Mouse (Mus musculus): ENCODE measurements at regions not wholly inside any gene's neighbourhood (a gene's known extent, or its start where the extent isn't known, plus 50 kb on each side); places are given as distances from the start of the nearest gene placed in this dataset.

DNA sequence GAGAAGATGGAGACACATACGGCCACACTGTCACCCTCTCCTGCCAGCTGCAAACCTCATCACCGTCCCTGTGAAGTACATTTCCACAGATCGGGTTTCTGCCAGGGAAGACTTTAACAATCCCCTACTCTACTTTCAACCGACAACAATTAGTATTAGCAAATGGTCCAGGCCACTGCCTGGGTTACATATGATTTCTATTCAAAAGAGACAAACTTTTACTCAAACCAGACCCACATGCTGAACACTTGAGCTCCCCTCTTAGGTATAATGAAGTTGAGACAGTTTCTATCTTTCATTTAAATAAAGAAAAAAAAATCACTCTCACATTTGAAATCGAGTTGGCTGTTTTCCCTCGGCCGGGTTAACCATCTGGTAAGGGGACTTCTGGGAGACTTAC, 63.4 kb upstream of the Cep162 start:
- WGBS: 78% methylated on average over 7 of the region's 7 CpGs

DNA sequence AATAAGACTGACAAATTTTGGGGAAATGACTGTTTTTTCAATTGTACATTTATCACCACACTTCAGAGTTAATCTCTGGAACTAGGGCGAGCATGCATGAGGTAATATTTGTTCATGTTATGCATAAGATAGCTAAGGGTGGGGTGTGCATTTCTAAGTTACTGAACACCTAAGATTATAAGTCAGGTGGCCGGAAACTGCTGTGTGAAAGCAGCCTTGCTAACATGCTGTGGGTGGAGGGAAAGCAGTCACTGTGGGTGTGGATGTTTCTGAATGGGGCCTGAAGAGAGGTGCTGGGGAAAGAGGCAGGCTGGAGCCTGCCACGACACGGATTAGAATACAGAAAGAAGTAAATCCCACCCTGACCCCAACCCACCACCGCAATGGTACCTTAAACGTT, 54.8 kb upstream of the Cep162 start:
- no peak overlapping the region for H3K4me3 ChIP-seq (ENCODE audit: insufficient read depth, low read depth, low read length)
- H3K9ac ChIP-seq (ENCODE audit: low read depth, low read length): no peak overlapping the region
- no peak overlapping the region for H3K27ac ChIP-seq (replicated peaks; ENCODE audit: insufficient read depth, low read depth, low read length)
- TF ChIP-seq POLR2A (IDR thresholded peaks at IDR 0.05; ENCODE audit: extremely low read depth, insufficient read depth, low read length) (no peak), CTCF (IDR thresholded peaks at IDR 0.05; ENCODE audit: low read depth, low read length) (no peak)
- DNase-seq (ENCODE audit: extremely low read depth, low read depth, low spot score): no peak
- no peaks in the 10 kb centered on the region for H3K27me3 ChIP-seq (ENCODE audit: control insufficient read depth, insufficient read depth, low read length)
- H3K36me3 ChIP-seq (ENCODE audit: control insufficient read depth, insufficient read depth, low read length): no peaks in the 10 kb centered on the region
- H3K4me1 ChIP-seq (ENCODE audit: control insufficient read depth, insufficient read depth, low read length): no peaks in the 10 kb centered on the region
- 79% methylated on average over 6 of the region's 6 CpGs for WGBS
- H3K79me2 ChIP-seq (ENCODE audit: control insufficient read depth, insufficient read depth, low read length): no peaks in the 10 kb centered on the region

More for the DNA sequence above, 63.4 kb upstream of the Cep162 start:
- H3K4me3 ChIP-seq (ENCODE audit: insufficient read depth, low read depth, low read length): no peak overlapping the region
- no peaks in the 10 kb centered on the region for H3K79me2 ChIP-seq (ENCODE audit: control insufficient read depth, insufficient read depth, low read length)
- no peak overlapping the region for H3K9ac ChIP-seq (ENCODE audit: low read depth, low read length)
- H3K4me1 ChIP-seq (ENCODE audit: control insufficient read depth, insufficient read depth, low read length): no peaks in the 10 kb centered on the region
- no peaks in the 10 kb centered on the region for H3K36me3 ChIP-seq (ENCODE audit: control insufficient read depth, insufficient read depth, low read length)
- no peak for DNase-seq (ENCODE audit: extremely low read depth, low read depth, low spot score)
- no peaks in the 10 kb centered on the region for H3K27me3 ChIP-seq (ENCODE audit: control insufficient read depth, insufficient read depth, low read length)
- no peak overlapping the region for H3K27ac ChIP-seq (replicated peaks; ENCODE audit: insufficient read depth, low read depth, low read length)
- TF ChIP-seq CTCF (IDR thresholded peaks at IDR 0.05; ENCODE audit: low read depth, low read length) (no peak), POLR2A (IDR thresholded peaks at IDR 0.05; ENCODE audit: extremely low read depth, insufficient read depth, low read length) (no peak)
